Mouse (Mus musculus): ENCODE measurements at regions not wholly inside any gene's neighbourhood (a gene's known extent, or its start where the extent isn't known, plus 50 kb on each side); places are given as distances from the start of the nearest gene placed in this dataset.
"Not testable (repeated sequence)": the region's sequence is repeated elsewhere in the genome, so short reads cannot be mapped to it uniquely, and the experiment has no call there.

GRCm38 (mm10) chr16:55758707-55759067, 80.0 kb downstream of the Nfkbiz start:
- DNase-seq (ENCODE audit: low spot score in 2 of 2), result no peak

- DNase-seq (ENCODE audit: low spot score in 2 of 2), result no peak
These were observed 80.6 kb downstream of the Nfkbiz start for GRCm38 (mm10) chr16:55757952-55758706.

GRCm38 (mm10) chr16:55757422-55757815, 81.3 kb downstream of the Nfkbiz start:
- not testable (repeated sequence) for DNase-seq (ENCODE audit: low spot score in 2 of 2)

GRCm38 (mm10) chr16:55756764-55757421, 81.8 kb downstream of the Nfkbiz start:
- DNase-seq (ENCODE audit: low spot score in 2 of 2), result no peak

- no peak for DNase-seq (ENCODE audit: low spot score in 2 of 2)
These were observed 83.3 kb downstream of the Nfkbiz start for GRCm38 (mm10) chr16:55755309-55755832.

GRCm38 (mm10) chr16:55754092-55754763, 84.5 kb downstream of the Nfkbiz start:
- DNase-seq (ENCODE audit: low spot score in 2 of 2), result no peak

GRCm38 (mm10) chr16:55753380-55753779, 85.3 kb downstream of the Nfkbiz start:
- no peak for DNase-seq (ENCODE audit: low spot score in 2 of 2)

GRCm38 (mm10) chr16:55747250-55747649, 91.4 kb downstream of the Nfkbiz start:
- DNase-seq (ENCODE audit: low spot score in 2 of 2), result no peak

- no peak for DNase-seq (ENCODE audit: low spot score in 2 of 2)
These were observed 92.5 kb downstream of the Nfkbiz start for GRCm38 (mm10) chr16:55746159-55746558.

- no peak for DNase-seq (ENCODE audit: low spot score in 2 of 2)
These were observed 93.6 kb downstream of the Nfkbiz start for GRCm38 (mm10) chr16:55745094-55745493.

- no peak for DNase-seq (ENCODE audit: low spot score in 2 of 2)
These were observed 97.4 kb downstream of the Nfkbiz start for GRCm38 (mm10) chr16:55741099-55741863.

GRCm38 (mm10) chr16:55738741-55739140, 100.0 kb downstream of the Nfkbiz start:
- no peak for DNase-seq (ENCODE audit: low spot score in 2 of 2)

- DNase-seq (ENCODE audit: low spot score in 2 of 2), result no peak
These were observed 103.2 kb downstream of the Nfkbiz start for GRCm38 (mm10) chr16:55735476-55735968.

GRCm38 (mm10) chr16:55734301-55734700, 104.4 kb downstream of the Nfkbiz start:
- DNase-seq (ENCODE audit: low spot score in 2 of 2), result no peak

GRCm38 (mm10) chr16:55733751-55734150, 104.9 kb downstream of the Nfkbiz start:
- no peak for DNase-seq (ENCODE audit: low spot score in 2 of 2)

- DNase-seq (ENCODE audit: low spot score in 2 of 2), result no peak
These were observed 107.7 kb downstream of the Nfkbiz start for GRCm38 (mm10) chr16:55731003-55731402.

- no peak for DNase-seq (ENCODE audit: low spot score in 2 of 2)
These were observed 112.2 kb downstream of the Nfkbiz start for GRCm38 (mm10) chr16:55726538-55726937.

GRCm38 (mm10) chr16:55720430-55720829, 118.3 kb downstream of the Nfkbiz start:
- no peak for DNase-seq (ENCODE audit: low spot score in 2 of 2)

GRCm38 (mm10) chr16:55710017-55710416, 128.7 kb downstream of the Nfkbiz start:
- no peak for DNase-seq (ENCODE audit: low spot score in 2 of 2)

GRCm38 (mm10) chr16:55706502-55706901, 132.2 kb downstream of the Nfkbiz start:
- DNase-seq (ENCODE audit: low spot score in 2 of 2), result no peak

- no peak for DNase-seq (ENCODE audit: low spot score in 2 of 2)
These were observed 140.2 kb downstream of the Nfkbiz start for GRCm38 (mm10) chr16:55698489-55698892.

All from layer of hippocampus, adult 18-20 months (tissue).